Mouse (Mus musculus): ENCODE measurements around the gene Rinl. TPM values are rescaled to one million over a fixed set of nuclear protein-coding genes. Genes with fewer than 3 reads are reported as not detected.

Gene Rinl
- total RNA-seq, 2 experiments from 2014 or later: 2.2 to 4.0 TPM

Other genes starting within 250 kb of the Rinl start
- not detected for gene Sycn, start 248.1 kb upstream of the Rinl start, total RNA-seq (2021)
- gene Nccrp1, start 241.7 kb upstream of the Rinl start, total RNA-seq (2021): not detected
- gene Samd4b, start 190.8 kb upstream of the Rinl start, total RNA-seq (2021): 10 to 100 TPM; 32.1 to 32.4 TPM
- 1 to 10 TPM; 8.5 to 9.9 TPM for gene Pak4, start 190.8 kb upstream of the Rinl start, total RNA-seq (2021)
- gene Acp7, start 157.6 kb upstream of the Rinl start, total RNA-seq (2021): not detected
- gene Fbxo27, start 96.1 kb upstream of the Rinl start, total RNA-seq (2021): under 1 TPM; 0.17 to 0.62 TPM
- gene Fbxo17, start 72.2 kb upstream of the Rinl start, total RNA-seq (2021): under 1 TPM; 0.44 to 0.74 TPM
- gene Mrps12, start 47.1 kb upstream of the Rinl start, total RNA-seq (2021): 10 to 100 TPM; 55.6 to 55.9 TPM
- 10 to 100 TPM; 14.1 to 16.3 TPM for gene Sars2, start 47.0 kb upstream of the Rinl start, total RNA-seq (2021)
- not detected for gene Ccer2, start 32.8 kb upstream of the Rinl start, total RNA-seq (2021)
- gene Sirt2, start 22.2 kb upstream of the Rinl start, total RNA-seq (2021): 10 to 100 TPM; 71.6 to 75.1 TPM
- gene Nfkbib, start 21.5 kb upstream of the Rinl start, total RNA-seq (2021): 10 to 100 TPM; 15.9 to 18.0 TPM
- 100 to 1,000 TPM; 314 to 317 TPM for gene Hnrnpl, start 19.6 kb downstream of the Rinl start, total RNA-seq (2021)
- 1,000 to 10,000 TPM; 1,375 to 1,408 TPM for gene Ech1, start 36.2 kb downstream of the Rinl start, total RNA-seq (2021)
- 10 to 100 TPM; 38.7 to 51.1 TPM for gene Lgals4, start 44.9 kb downstream of the Rinl start, total RNA-seq (2021)
- gene Lgals7, start 74.9 kb downstream of the Rinl start, total RNA-seq (2021): 1 to 10 TPM; 3.2 to 3.6 TPM
- gene Capn12, start 92.5 kb downstream of the Rinl start, total RNA-seq (2021): under 1 TPM; 0.27 to 0.36 TPM
- 100 to 1,000 TPM; 110 to 127 TPM for gene Actn4, start 173.4 kb downstream of the Rinl start, total RNA-seq (2021)
- 100 to 1,000 TPM; 157 to 159 TPM for gene Eif3k, start 192.9 kb downstream of the Rinl start, total RNA-seq (2021)
- 1 to 10 TPM in 1 of 2 experiments, under 1 TPM in 1; 0.96 to 2.4 TPM for gene Map4k1, start 193.1 kb downstream of the Rinl start, total RNA-seq (2021)

All from heart, postnatal 14 days (tissue).